Comparison of ENCODE assay signal across 7 mouse cellular contexts in the genomic region with DNA sequence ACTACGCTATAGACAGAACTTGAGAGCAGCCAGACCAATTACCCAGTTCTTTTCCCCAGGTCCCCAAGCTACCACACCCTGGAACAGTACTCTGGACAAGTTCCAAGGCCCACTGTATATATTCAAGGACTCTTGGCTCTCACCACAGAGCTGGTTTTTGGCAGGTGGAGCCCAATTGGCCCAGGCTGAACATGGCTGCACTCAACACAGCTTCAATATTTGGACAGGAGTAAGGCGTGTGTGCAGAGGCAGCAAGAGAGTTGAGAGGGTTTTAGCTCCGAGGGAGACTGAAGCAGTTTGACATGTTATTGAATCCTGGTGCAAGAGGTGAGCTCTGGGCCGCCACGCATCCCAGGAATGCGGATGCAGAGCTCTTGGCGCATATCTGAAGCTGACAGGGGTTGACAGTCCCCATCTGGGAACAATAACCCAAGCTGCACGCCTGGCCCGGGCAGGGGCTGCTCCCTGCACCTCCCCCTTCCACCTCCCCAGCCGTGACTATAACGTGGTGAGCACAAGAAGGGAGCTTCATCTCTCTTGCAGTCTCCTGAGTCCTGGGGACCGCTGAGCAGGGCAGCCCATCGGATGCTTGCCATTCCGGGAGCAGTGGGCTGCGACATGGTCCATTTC. TPM values are rescaled to one million over a fixed set of nuclear protein-coding genes. Genes with fewer than 3 reads are reported as not detected.
DNase-seq lines count a peak whose midpoint lies in the region; ATAC-seq and TF ChIP-seq lines count a peak whose summit lies in the region.

No protein-coding gene starts in this region.

- no peaks in the 10 kb centered on the region for H3K36me3 ChIP-seq in embryonic facial prominence, embryonic 11.5 days (replicated peaks; ENCODE audit: control insufficient read depth, insufficient read depth, low read depth, low read length)
- H3K36me3 ChIP-seq in midbrain, postnatal 0 days (ENCODE audit: insufficient read depth, low read length): no peaks in the 10 kb centered on the region

- H3K9ac ChIP-seq in embryonic facial prominence, embryonic 11.5 days (replicated peaks; ENCODE audit: low read length): peak overlapping the region; percentile 36; the same call in 1 of the 2 replicates
- no peak overlapping the region; the same call in 1 of the 2 replicates for H3K9ac ChIP-seq in midbrain, postnatal 0 days (replicated peaks; ENCODE audit: low read length, poor library complexity, severe bottlenecking)

- peak; percentile 93 for ATAC-seq in embryonic facial prominence, embryonic 11.5 days (replicated peaks; ENCODE audit: insufficient number of reproducible peaks, low FRiP score, low TSS enrichment, low read depth)
- 0 out of 2 replicates have a peak, but pooled peaks have one; percentile 31 for ATAC-seq in midbrain, postnatal 0 days (ENCODE audit: low FRiP score)

- intact Hi-C loops in heart, postnatal 14 days (cut with DNase I): no loop called here
- intact Hi-C loops in left cerebral cortex, postnatal 14 days (cut with DNase I): no loop called here

- peak overlapping the region; percentile 86 for H3K27ac ChIP-seq in embryonic facial prominence, embryonic 11.5 days (replicated peaks; ENCODE audit: low read depth, low read length)
- no peak overlapping the region for H3K27ac ChIP-seq in midbrain, postnatal 0 days (ENCODE audit: low read depth, low read length)

- no peak for TF ChIP-seq CTCF in midbrain, postnatal 0 days (IDR thresholded peaks at IDR 0.05)

- no peaks in the 10 kb centered on the region for H3K9me3 ChIP-seq in embryonic facial prominence, embryonic 11.5 days (replicated peaks; ENCODE audit: control insufficient read depth, low read length)
- no peaks in the 10 kb centered on the region for H3K9me3 ChIP-seq in midbrain, postnatal 0 days (ENCODE audit: low read length)

- 12% methylated on average over 15 of the region's 15 CpGs for WGBS in embryonic facial prominence, embryonic 11.5 days
- WGBS in large intestine, adult 2 months: 17% methylated on average over 15 of the region's 15 CpGs
- 15% methylated on average over 15 of the region's 15 CpGs for WGBS in midbrain, postnatal 0 days

- H3K4me2 ChIP-seq in embryonic facial prominence, embryonic 11.5 days (ENCODE audit: low read depth, low read length): peak overlapping the region; percentile 47
- peak overlapping the region; percentile 25; the same call in 1 of the 2 replicates for H3K4me2 ChIP-seq in midbrain, postnatal 0 days (ENCODE audit: low read depth, low read length, poor library complexity, severe bottlenecking)

- DNase-seq in adipocyte (ENCODE audit: low spot score): peak; percentile 26
- peak; percentile 94 for DNase-seq in embryonic facial prominence, embryonic 11.5 days (ENCODE audit: low spot score)
- peak; percentile 36 to 59 for DNase-seq in heart, postnatal 14 days
- peak; percentile 33 for DNase-seq in large intestine, adult 2 months (ENCODE audit: low read depth, low spot score)
- DNase-seq in midbrain, postnatal 0 days (ENCODE audit: low spot score): peak; percentile 54
- DNase-seq in left cerebral cortex, postnatal 14 days (ENCODE audit: low spot score in 2 of 2): no peak
- DNase-seq in thymus, postnatal 10 days (ENCODE audit: low spot score in 2 of 2): no peak

- H3K27me3 ChIP-seq in embryonic facial prominence, embryonic 11.5 days (ENCODE audit: control insufficient read depth, insufficient read depth, low read length): no peaks in the 10 kb centered on the region
- peaks cover 5% of the 10 kb centered on the region; the same call in 1 of the 2 replicates for H3K27me3 ChIP-seq in midbrain, postnatal 0 days (ENCODE audit: insufficient read depth, low read length)

- H3K4me3 ChIP-seq in embryonic facial prominence, embryonic 11.5 days (ENCODE audit: low read depth, low read length): no peak overlapping the region
- no peak overlapping the region for H3K4me3 ChIP-seq in midbrain, postnatal 0 days (ENCODE audit: low read depth, low read length)

- H3K4me1 ChIP-seq in embryonic facial prominence, embryonic 11.5 days (ENCODE audit: control insufficient read depth, insufficient read depth, low read length): peaks cover 11% of the 10 kb centered on the region
- H3K4me1 ChIP-seq in midbrain, postnatal 0 days (ENCODE audit: insufficient read depth, low read length): peaks cover 8% of the 10 kb centered on the region

RNA-seq across cellular contexts. Expression of a gene that starts 33.7 kb away (rescaled TPM):
- polyA plus RNA-seq in embryonic facial prominence, embryonic 11.5 days (2014; fragmentation: Nextera tagmentation; extraction: Ambion mirVana): 82.8 and 83.8 TPM in 2 replicates
- total RNA-seq in heart, postnatal 14 days (2021): 10 to 100 TPM; 27.7 to 33.0 TPM
- 7.3 and 7.9 TPM in 2 replicates for polyA plus RNA-seq in large intestine, adult 2 months (2012; rRNA removed)
- 2.6 TPM in 2 replicates for total RNA-seq in midbrain, postnatal 0 days (2014; rRNA removed)
- polyA plus RNA-seq in midbrain, postnatal 0 days (2015; fragmentation: Nextera tagmentation; extraction: Ambion mirVana): 9.2 and 10.6 TPM in 2 replicates
- 100 to 1,000 TPM in 1 of 2 experiments, 10 to 100 TPM in 1; 97.1 to 110 TPM for total RNA-seq in left cerebral cortex, postnatal 14 days (2021)

Comparison
In these comparisons a context has a peak if more than half of its experiments do, and no peak if none do; other contexts are left out.
1. DNase-seq: peak in adipocyte (single experiment), embryonic facial prominence, embryonic 11.5 days (single experiment), heart, postnatal 14 days (2 of 2), large intestine, adult 2 months (single experiment) and midbrain, postnatal 0 days (single experiment); none in left cerebral cortex, postnatal 14 days (0 of 2) and thymus, postnatal 10 days (0 of 2).